Mouse (Mus musculus) kidney, embryonic 15.5 days (tissue): ENCODE results near the gene Cacna1d. TPM values are rescaled to one million over a fixed set of nuclear protein-coding genes. Genes with fewer than 3 reads are reported as not detected.

Experiments used
- ATAC-seq: fragments of 200-750 bp; cut with Nextera tagmentation; replicated peaks from 2 replicates; pipeline ENCODE4 v1.8.0; 2017; ENCODE audit warnings: moderate TSS enrichment; ENCODE audit not compliant: low FRiP score
- H3K27ac ChIP-seq: fragments of 300-500 bp; sonication (generic); 2 replicates; pipeline ENCODE4 v1.5.1; 2015; ENCODE audit warnings: mild to moderate bottlenecking, inconsistent platforms
- H3K27me3 ChIP-seq: fragments of 300-500 bp; sonication (generic); 2 replicates; pipeline ENCODE4 v1.6.1; 2015; ENCODE audit warnings: inconsistent platforms
- H3K36me3 ChIP-seq: fragments of 300-500 bp; sonication (generic); 2 replicates; pipeline ENCODE4 v1.6.1; 2015; ENCODE audit warnings: inconsistent platforms
- H3K4me1 ChIP-seq: fragments of 300-500 bp; sonication (generic); 2 replicates; pipeline ENCODE4 v1.6.1; 2015; ENCODE audit warnings: inconsistent platforms
- H3K4me2 ChIP-seq: fragments of 300-500 bp; sonication (generic); 2 replicates; pipeline ENCODE4 v1.6.1; 2015; ENCODE audit warnings: moderate library complexity, mild to moderate bottlenecking, inconsistent platforms
- H3K4me3 ChIP-seq: fragments of 300-500 bp; sonication (generic); replicated peaks from 2 replicates; pipeline ENCODE4 v1.5.1; 2015; ENCODE audit warnings: mild to moderate bottlenecking, inconsistent platforms
- H3K9ac ChIP-seq: fragments of 300-500 bp; sonication (generic); 2 replicates; pipeline ENCODE4 v1.6.1; 2015; ENCODE audit warnings: mild to moderate bottlenecking, inconsistent platforms
- H3K9me3 ChIP-seq: fragments of 300-500 bp; sonication (generic); replicated peaks from 2 replicates; pipeline ENCODE4 v1.6.1; 2016; ENCODE audit warnings: inconsistent platforms
- WGBS: fragments of 180-500 bp; shearing (Covaris S2); methylation state at CpG from one replicate; pipeline ENCODE4 v1.1.7; 2015; ENCODE audit warnings: mixed read lengths; 5-methylcytosine and 5-hydroxymethylcytosine counted together
- polyA plus RNA-seq: library from polyadenylated mRNA; unstranded; fragments of >200 nt; fragmentation: Nextera tagmentation; extraction: Ambion mirVana; gene quantifications from 2 replicates; pipeline ENCODE4 v1.2.1, GENCODE M21; 2015

Cacna1d gene
- polyA plus RNA-seq, 1 experiment from 2014 or later: 3.3 TPM

GRCm38 (mm10) chr14:30344948-30345865, 146.0 kb downstream of the Cacna1d start:
- no peak overlapping the region for H3K4me2 ChIP-seq
- 0 out of 2 replicates have a peak overlapping the region, but pooled peaks have one; percentile 14 for H3K27ac ChIP-seq
- no peak overlapping the region for H3K4me3 ChIP-seq
- no peaks in the 10 kb centered on the region for H3K36me3 ChIP-seq
- no peaks in the 10 kb centered on the region for H3K27me3 ChIP-seq
- no peak for ATAC-seq
- 65% methylated on average over 8 of the region's 8 CpGs for WGBS
- H3K9ac ChIP-seq: no peak overlapping the region
- peaks cover 32% of the 10 kb centered on the region for H3K4me1 ChIP-seq
- no peaks in the 10 kb centered on the region for H3K9me3 ChIP-seq

GRCm38 (mm10) chr14:30343740-30344139, 147.5 kb downstream of the Cacna1d start:
- Histone ChIP-seq H3K4me1 (peaks cover 37% of the 10 kb centered on the region), H3K4me2 (no peak overlapping the region), H3K36me3 (no peaks in the 10 kb centered on the region), H3K4me3 (no peak overlapping the region), H3K9ac (no peak overlapping the region), H3K27ac (0 out of 2 replicates have a peak overlapping the region, but pooled peaks have one; percentile 2), H3K9me3 (no peaks in the 10 kb centered on the region), H3K27me3 (no peaks in the 10 kb centered on the region)
- ATAC-seq: no peak
- 85% methylated on average over 7 of the region's 7 CpGs for WGBS

GRCm38 (mm10) chr14:30341825-30342590, 149.2 kb downstream of the Cacna1d start:
- H3K27me3 ChIP-seq: no peaks in the 10 kb centered on the region
- H3K9me3 ChIP-seq: no peaks in the 10 kb centered on the region
- no peaks in the 10 kb centered on the region for H3K36me3 ChIP-seq
- peak; percentile 62; the same call in 1 of the 2 replicates for ATAC-seq
- 0 out of 2 replicates have a peak overlapping the region, but pooled peaks have one; percentile 9 for H3K27ac ChIP-seq
- H3K4me3 ChIP-seq: no peak overlapping the region
- peak overlapping the region; percentile 42 for H3K4me2 ChIP-seq
- 69% methylated on average over 12 of the region's 12 CpGs for WGBS
- H3K4me1 ChIP-seq: peaks cover 37% of the 10 kb centered on the region
- H3K9ac ChIP-seq: no peak overlapping the region

GRCm38 (mm10) chr14:30340140-30340539, 151.1 kb downstream of the Cacna1d start:
- Histone ChIP-seq H3K36me3 (no peaks in the 10 kb centered on the region), H3K4me1 (peaks cover 32% of the 10 kb centered on the region), H3K9ac (no peak overlapping the region), H3K27me3 (no peaks in the 10 kb centered on the region), H3K4me3 (no peak overlapping the region), H3K9me3 (no peaks in the 10 kb centered on the region), H3K27ac (no peak overlapping the region), H3K4me2 (no peak overlapping the region)
- ATAC-seq: no peak; the same call in 1 of the 2 replicates
- WGBS: 68% methylated on average over 3 of the region's 3 CpGs

GRCm38 (mm10) chr14:30331856-30332255, 159.4 kb downstream of the Cacna1d start:
- WGBS: 85% methylated on average over 1 of the region's 1 CpGs
- H3K4me3 ChIP-seq: no peak overlapping the region
- ATAC-seq: no peak

GRCm38 (mm10) chr14:30330416-30331181, 160.7 kb downstream of the Cacna1d start:
- Histone ChIP-seq H3K4me2 (no peak overlapping the region), H3K36me3 (no peaks in the 10 kb centered on the region), H3K27ac (no peak overlapping the region), H3K27me3 (no peaks in the 10 kb centered on the region), H3K4me1 (peaks cover 24% of the 10 kb centered on the region), H3K9me3 (no peaks in the 10 kb centered on the region), H3K4me3 (no peak overlapping the region), H3K9ac (no peak overlapping the region)
- 72% methylated on average over 17 of the region's 17 CpGs for WGBS
- no peak for ATAC-seq

More at GRCm38 (mm10) chr14:30331856-30332255, 159.4 kb downstream of the Cacna1d start:
- no peaks in the 10 kb centered on the region for H3K9me3 ChIP-seq
- no peaks in the 10 kb centered on the region for H3K36me3 ChIP-seq
- no peak overlapping the region for H3K27ac ChIP-seq
- no peak overlapping the region for H3K4me2 ChIP-seq
- no peaks in the 10 kb centered on the region for H3K27me3 ChIP-seq
- no peak overlapping the region for H3K9ac ChIP-seq
- H3K4me1 ChIP-seq: peaks cover 13% of the 10 kb centered on the region

- ATAC-seq: no peak
- no peak overlapping the region for H3K4me3 ChIP-seq
- no peak overlapping the region for H3K9ac ChIP-seq
- no peak overlapping the region for H3K4me2 ChIP-seq
- H3K4me1 ChIP-seq: peaks cover 31% of the 10 kb centered on the region
- H3K27me3 ChIP-seq: no peaks in the 10 kb centered on the region
- WGBS: 72% methylated on average over 11 of the region's 11 CpGs
- H3K9me3 ChIP-seq: no peaks in the 10 kb centered on the region
- no peak overlapping the region for H3K27ac ChIP-seq
- H3K36me3 ChIP-seq: no peaks in the 10 kb centered on the region
Observed at GRCm38 (mm10) chr14:30329109-30329508, 162.1 kb downstream of the Cacna1d start.

- 47% methylated on average over 7 of the region's 7 CpGs for WGBS
- H3K27me3 ChIP-seq: no peaks in the 10 kb centered on the region
- peaks cover 31% of the 10 kb centered on the region for H3K4me1 ChIP-seq
- H3K4me2 ChIP-seq: no peak overlapping the region
- no peak overlapping the region for H3K9ac ChIP-seq
- no peak for ATAC-seq
- H3K9me3 ChIP-seq: no peaks in the 10 kb centered on the region
- no peaks in the 10 kb centered on the region for H3K36me3 ChIP-seq
- H3K27ac ChIP-seq: peak overlapping the region; percentile 42; the same call in 1 of the 2 replicates
- H3K4me3 ChIP-seq: no peak overlapping the region
Observed at GRCm38 (mm10) chr14:30327452-30327851, 163.8 kb downstream of the Cacna1d start.

GRCm38 (mm10) chr14:30327051-30327450, 164.2 kb downstream of the Cacna1d start:
- 31% methylated on average over 8 of the region's 8 CpGs for WGBS

GRCm38 (mm10) chr14:30326226-30326625, 165.0 kb downstream of the Cacna1d start:
- Histone ChIP-seq H3K4me2 (no peak overlapping the region), H3K4me1 (peaks cover 31% of the 10 kb centered on the region), H3K27ac (peak overlapping the region; percentile 42), H3K9ac (no peak overlapping the region), H3K36me3 (no peaks in the 10 kb centered on the region), H3K27me3 (no peaks in the 10 kb centered on the region), H3K4me3 (no peak overlapping the region), H3K9me3 (no peaks in the 10 kb centered on the region)
- no peak for ATAC-seq
- WGBS: 63% methylated on average over 4 of the region's 4 CpGs

More at GRCm38 (mm10) chr14:30327051-30327450, 164.2 kb downstream of the Cacna1d start:
- Histone ChIP-seq H3K9me3 (no peaks in the 10 kb centered on the region), H3K27me3 (no peaks in the 10 kb centered on the region), H3K4me2 (no peak overlapping the region), H3K27ac (peak overlapping the region; percentile 42; the same call in 1 of the 2 replicates), H3K4me1 (peaks cover 31% of the 10 kb centered on the region), H3K4me3 (no peak overlapping the region), H3K9ac (no peak overlapping the region), H3K36me3 (no peaks in the 10 kb centered on the region)
- no peak for ATAC-seq

- peaks cover 28% of the 10 kb centered on the region for H3K4me1 ChIP-seq
- no peaks in the 10 kb centered on the region for H3K36me3 ChIP-seq
- H3K4me3 ChIP-seq: no peak overlapping the region
- H3K27me3 ChIP-seq: no peaks in the 10 kb centered on the region
- H3K27ac ChIP-seq: no peak overlapping the region
- 65% methylated on average over 5 of the region's 5 CpGs for WGBS
- ATAC-seq: no peak
- H3K9ac ChIP-seq: no peak overlapping the region
- H3K9me3 ChIP-seq: no peaks in the 10 kb centered on the region
- no peak overlapping the region for H3K4me2 ChIP-seq
Observed at GRCm38 (mm10) chr14:30324994-30325393, 166.3 kb downstream of the Cacna1d start.
